Mouse (Mus musculus) C2C12 (cell line): ENCODE measurements at regions not wholly inside any gene's neighbourhood (a gene's known extent, or its start where the extent isn't known, plus 50 kb on each side); places are given as distances from the start of the nearest gene placed in this dataset.

Source experiments
- H3K27me3 ChIP-seq: one replicate; pipeline ENCODE4 v1.6.1; 2011; ENCODE audit not compliant: control insufficient read depth, insufficient read depth, insufficient read length
- H3K36me3 ChIP-seq: one replicate; pipeline ENCODE4 v1.6.1; 2011; ENCODE audit not compliant: control insufficient read depth, insufficient read depth
- H3K4me3 ChIP-seq: one replicate; pipeline ENCODE4 v1.5.1; 2011; ENCODE audit warnings: mild to moderate bottlenecking, control low read depth; ENCODE audit not compliant: poor library complexity, insufficient read depth, severe bottlenecking
- H3K79me2 ChIP-seq: one replicate; pipeline ENCODE4 v1.6.1; 2011; ENCODE audit not compliant: control insufficient read depth, insufficient read depth
- H3K79me3 ChIP-seq: one replicate; pipeline ENCODE4 v1.6.1; 2011; ENCODE audit warnings: low read depth, control low read depth
- H3ac ChIP-seq: one replicate; pipeline ENCODE3; 2011; ENCODE audit warnings: low read depth; ENCODE audit not compliant: control insufficient read depth, insufficient read length
- CEBPB ChIP-seq: IDR thresholded peaks from one replicate; pipeline ENCODE4 v1.6.1; 2011; ENCODE audit warnings: low read depth, mild to moderate bottlenecking, control low read depth, moderate library complexity
- CTCF ChIP-seq: IDR thresholded peaks from one replicate; pipeline ENCODE4 v1.5.1; 2011; ENCODE audit not compliant: control insufficient read depth, insufficient read depth, insufficient read length
- FOSL1 ChIP-seq: IDR thresholded peaks from one replicate; pipeline ENCODE4 v1.8.0; 2011; ENCODE audit warnings: mild to moderate bottlenecking, low read length; ENCODE audit not compliant: poor library complexity, insufficient read depth, severe bottlenecking
- MAX ChIP-seq: IDR thresholded peaks from one replicate; pipeline ENCODE4 v1.6.1; 2011; ENCODE audit warnings: mild to moderate bottlenecking, control low read depth
- MYOD1 ChIP-seq: IDR thresholded peaks from one replicate; pipeline ENCODE4 v1.6.1; 2011; ENCODE audit warnings: low read depth; ENCODE audit not compliant: control insufficient read depth, insufficient read length
- MYOG ChIP-seq: IDR thresholded peaks from one replicate; pipeline ENCODE4 v1.6.1; 2011; ENCODE audit not compliant: control insufficient read depth, insufficient read length; ENCODE audit errors: extremely low read depth
- USF1 ChIP-seq: IDR thresholded peaks from one replicate; pipeline ENCODE4 v1.6.1; 2011; ENCODE audit warnings: low read depth, mild to moderate bottlenecking, control low read depth, moderate library complexity

- H3K27me3 ChIP-seq: no peaks in the 10 kb centered on the region
- H3ac ChIP-seq: no peak overlapping the region
- no peak for TF ChIP-seq MYOD1
- no peak for TF ChIP-seq CTCF
- TF ChIP-seq FOSL1: no peak
- TF ChIP-seq MAX: no peak
- no peak for TF ChIP-seq CEBPB
- no peak for TF ChIP-seq MYOG
- no peak for TF ChIP-seq USF1
- H3K79me3 ChIP-seq: no peaks in the 10 kb centered on the region
- no peaks in the 10 kb centered on the region for H3K79me2 ChIP-seq
- no peaks in the 10 kb centered on the region for H3K36me3 ChIP-seq
- no peak overlapping the region for H3K4me3 ChIP-seq
Measured at GRCm38 (mm10) chr10:68894121-68894520, 170.7 kb downstream of the Tmem26 start.

GRCm38 (mm10) chr10:68897524-68897923 lies 174.1 kb downstream of the Tmem26 start:
- H3K27me3 ChIP-seq: no peaks in the 10 kb centered on the region
- no peak overlapping the region for H3K4me3 ChIP-seq
- TF ChIP-seq MAX: no peak
- TF ChIP-seq CTCF: no peak
- TF ChIP-seq MYOG: no peak
- TF ChIP-seq CEBPB: no peak
- no peak for TF ChIP-seq USF1
- no peak for TF ChIP-seq FOSL1
- no peak for TF ChIP-seq MYOD1
- H3K79me3 ChIP-seq: no peaks in the 10 kb centered on the region
- H3K79me2 ChIP-seq: no peaks in the 10 kb centered on the region
- no peaks in the 10 kb centered on the region for H3K36me3 ChIP-seq
- no peak overlapping the region for H3ac ChIP-seq

- no peaks in the 10 kb centered on the region for H3K79me2 ChIP-seq
- no peak overlapping the region for H3ac ChIP-seq
- no peaks in the 10 kb centered on the region for H3K27me3 ChIP-seq
- H3K36me3 ChIP-seq: no peaks in the 10 kb centered on the region
- TF ChIP-seq CEBPB (no peak), MAX (no peak), FOSL1 (no peak), MYOG (no peak), CTCF (no peak), USF1 (no peak), MYOD1 (no peak)
- H3K79me3 ChIP-seq: no peaks in the 10 kb centered on the region
- no peak overlapping the region for H3K4me3 ChIP-seq
Measured at GRCm38 (mm10) chr10:68901168-68901567, 177.7 kb downstream of the Tmem26 start.

GRCm38 (mm10) chr10:68902670-68903069 lies 179.2 kb downstream of the Tmem26 start:
- Histone ChIP-seq H3ac (no peak overlapping the region), H3K79me3 (no peaks in the 10 kb centered on the region)
- TF ChIP-seq USF1 (no peak), MAX (no peak), CEBPB (no peak), MYOD1 (no peak), CTCF (no peak), FOSL1 (no peak), MYOG (no peak)

GRCm38 (mm10) chr10:68904337-68904736 lies 180.9 kb downstream of the Tmem26 start:
- no peak for TF ChIP-seq CEBPB
- TF ChIP-seq USF1: no peak
- no peak for TF ChIP-seq FOSL1
- TF ChIP-seq CTCF: no peak
- TF ChIP-seq MAX: no peak
- TF ChIP-seq MYOD1: no peak
- Histone ChIP-seq H3K79me3 (no peaks in the 10 kb centered on the region), H3K4me3 (no peak overlapping the region), H3K79me2 (no peaks in the 10 kb centered on the region), H3K27me3 (no peaks in the 10 kb centered on the region), H3K36me3 (no peaks in the 10 kb centered on the region), H3ac (no peak overlapping the region)

More at GRCm38 (mm10) chr10:68902670-68903069, 179.2 kb downstream of the Tmem26 start:
- no peak overlapping the region for H3K4me3 ChIP-seq
- H3K79me2 ChIP-seq: no peaks in the 10 kb centered on the region
- no peaks in the 10 kb centered on the region for H3K27me3 ChIP-seq
- H3K36me3 ChIP-seq: no peaks in the 10 kb centered on the region

- Histone ChIP-seq H3ac (no peak overlapping the region), H3K79me2 (no peaks in the 10 kb centered on the region), H3K27me3 (no peaks in the 10 kb centered on the region), H3K79me3 (no peaks in the 10 kb centered on the region), H3K4me3 (no peak overlapping the region), H3K36me3 (no peaks in the 10 kb centered on the region)
- TF ChIP-seq USF1 (no peak), MYOG (no peak), MYOD1 (no peak), MAX (no peak), CTCF (no peak), CEBPB (no peak), FOSL1 (no peak)
Measured at GRCm38 (mm10) chr10:68908236-68908635, 184.8 kb downstream of the Tmem26 start.
